Mouse (Mus musculus) liver, postnatal 0 days (tissue): Measurements from ENCODE around the gene Cldn14.

ENCODE experiments used
- CTCF ChIP-seq: sonication (generic); IDR thresholded peaks from 2 replicates; pipeline ENCODE4 v1.5.1; 2016; ENCODE audit warnings: antibody characterized with exemption, low read depth
- EP300 ChIP-seq: IDR thresholded peaks from 2 replicates; pipeline ENCODE4 v1.6.1; 2016; ENCODE audit warnings: antibody characterized with exemption, low read depth, mild to moderate bottlenecking

DNA sequence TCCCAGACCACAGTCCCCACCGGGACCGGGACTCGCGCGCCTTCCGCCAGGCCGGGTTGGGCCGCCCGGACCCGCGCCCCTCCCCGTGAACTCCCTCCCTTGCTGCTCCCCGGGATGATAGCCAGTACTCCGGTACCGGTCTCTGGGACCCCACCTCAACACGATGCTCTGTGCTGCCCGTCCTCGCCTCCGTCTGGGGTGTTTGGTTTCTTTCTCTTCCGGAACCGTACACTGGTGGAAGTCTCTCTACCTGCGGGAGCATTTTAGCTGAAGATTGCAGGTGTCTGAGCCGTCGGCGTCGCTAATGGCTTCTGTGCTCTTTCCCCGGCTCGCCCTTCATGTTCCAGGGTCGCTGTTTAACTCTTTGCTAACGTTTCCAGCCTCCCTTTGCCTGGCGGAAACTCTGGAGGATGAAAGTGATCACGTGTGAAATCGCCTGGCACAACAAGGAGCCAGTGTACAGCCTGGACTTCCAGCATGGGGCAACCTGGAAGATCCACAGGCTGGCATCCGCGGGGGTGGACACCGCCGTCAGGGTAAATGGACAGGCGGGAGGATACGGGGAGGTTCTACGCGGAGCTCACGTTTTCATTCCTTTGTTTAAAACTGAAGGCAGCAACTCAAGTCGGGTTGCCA is 124.4 kb downstream of the Cldn14 start:
- TF ChIP-seq EP300, result no peak
- no peak for TF ChIP-seq CTCF
